Mouse (Mus musculus) urinary bladder, postnatal 10 days (tissue): ENCODE measurements around the gene Rinl.

Source experiments
- DNase-seq: peaks from one replicate; pipeline ENCODE4 v3.0.0; 2022; ENCODE audit warnings: low spot score

Rinl gene

DNA sequence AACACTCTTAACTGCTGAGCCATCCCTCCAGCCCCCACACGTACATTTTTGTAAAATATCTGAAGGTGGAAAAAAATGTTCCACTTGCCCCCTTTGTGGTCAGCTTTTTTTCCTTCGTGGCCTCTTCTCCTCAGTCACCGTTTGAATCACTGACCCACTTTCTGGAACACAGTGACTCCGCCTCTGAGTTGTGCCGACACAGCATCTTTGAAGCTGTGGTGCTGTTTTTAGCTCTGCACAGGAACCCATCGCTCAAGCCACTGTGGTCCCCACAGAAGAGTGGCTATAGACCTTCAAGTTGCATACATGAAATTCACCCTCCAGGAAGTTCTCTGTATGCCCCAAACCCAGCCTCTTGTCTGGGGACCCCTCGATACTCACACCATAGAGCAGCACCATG, 7.9 kb upstream of the Rinl start:
- no peak for DNase-seq

- no peak for DNase-seq
These were observed 7.5 kb upstream of the Rinl start for GRCm38 (mm10) chr7:28781261-28781663.

GRCm38 (mm10) chr7:28785161-28785560, 3.6 kb upstream of the Rinl start:
- no peak for DNase-seq

DNA sequence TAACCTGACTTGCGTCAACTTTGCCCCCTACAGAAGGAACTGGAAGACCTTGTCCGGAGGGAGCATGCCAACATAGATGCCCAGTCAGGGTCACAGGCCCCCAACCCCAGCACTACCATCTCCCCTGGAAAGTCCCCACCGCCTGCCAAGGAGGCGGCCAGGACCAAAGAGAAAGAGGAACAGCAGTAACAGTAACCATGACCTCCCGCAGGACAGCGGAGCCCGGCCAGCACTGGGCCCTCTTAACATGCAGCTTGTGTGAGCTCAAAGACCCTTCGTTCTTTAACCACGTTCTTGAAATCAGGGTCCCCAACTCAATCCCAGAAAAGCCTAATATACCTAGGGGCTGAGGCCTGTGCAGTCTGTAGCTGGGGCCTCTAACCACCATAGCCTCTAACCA, 885 bp upstream of the Rinl start:
- DNase-seq = no peak

DNA sequence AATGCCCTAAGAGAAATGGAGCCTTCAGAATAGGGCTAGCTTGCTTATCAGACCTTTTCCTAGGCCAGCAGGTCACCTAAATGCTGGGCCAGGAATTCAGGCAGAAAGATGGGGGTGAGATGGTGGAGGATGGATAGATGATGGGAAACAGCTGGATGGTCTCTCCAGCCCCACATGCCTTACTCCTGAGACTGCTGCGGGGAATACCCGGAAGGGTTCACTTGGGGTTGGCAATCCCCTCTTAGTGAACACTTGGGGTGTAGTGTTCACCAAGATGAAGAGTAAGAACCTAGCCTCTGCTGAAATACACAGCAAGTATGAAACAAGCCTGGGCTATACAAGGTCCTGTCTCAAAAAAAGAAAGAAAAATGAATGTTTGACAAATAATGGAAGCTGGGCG, 466 bp downstream of the Rinl start:
- DNase-seq = no peak

DNA sequence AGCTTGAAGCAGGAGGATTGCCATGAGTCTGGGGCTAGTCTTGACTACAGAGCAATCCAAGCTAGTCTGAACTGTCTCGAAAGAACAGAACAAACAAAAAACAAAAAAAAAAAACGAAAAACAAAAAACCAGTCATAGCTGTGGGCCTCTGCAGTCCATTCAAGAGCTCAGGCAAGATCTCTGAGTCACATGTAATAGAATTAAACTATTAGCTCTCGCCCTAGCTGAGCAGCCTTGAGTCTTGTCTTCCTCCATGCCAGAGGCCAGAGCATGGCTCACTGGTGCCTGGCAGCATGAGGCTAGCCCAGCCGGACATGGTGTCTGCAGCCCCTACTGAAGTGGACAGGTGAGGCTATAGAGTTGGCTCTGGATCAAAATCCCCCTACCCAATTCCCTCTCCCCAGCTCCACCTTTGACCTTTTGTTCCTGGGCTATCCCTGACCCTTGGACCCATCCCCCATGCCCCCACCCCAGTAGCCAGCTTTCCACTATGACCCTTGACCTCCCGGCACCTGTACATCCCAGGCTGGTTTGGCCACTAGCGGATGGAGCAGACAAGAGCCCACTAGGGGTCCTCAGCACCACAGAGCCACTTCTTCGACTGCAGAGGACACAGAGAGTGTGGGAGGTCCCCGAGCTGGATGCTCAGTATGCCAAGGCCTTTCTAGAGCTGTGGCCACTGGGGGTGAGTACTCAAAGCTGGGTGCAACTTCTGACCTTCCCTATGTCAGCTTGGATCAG, 1.5 kb downstream of the Rinl start:
- no peak for DNase-seq

DNA sequence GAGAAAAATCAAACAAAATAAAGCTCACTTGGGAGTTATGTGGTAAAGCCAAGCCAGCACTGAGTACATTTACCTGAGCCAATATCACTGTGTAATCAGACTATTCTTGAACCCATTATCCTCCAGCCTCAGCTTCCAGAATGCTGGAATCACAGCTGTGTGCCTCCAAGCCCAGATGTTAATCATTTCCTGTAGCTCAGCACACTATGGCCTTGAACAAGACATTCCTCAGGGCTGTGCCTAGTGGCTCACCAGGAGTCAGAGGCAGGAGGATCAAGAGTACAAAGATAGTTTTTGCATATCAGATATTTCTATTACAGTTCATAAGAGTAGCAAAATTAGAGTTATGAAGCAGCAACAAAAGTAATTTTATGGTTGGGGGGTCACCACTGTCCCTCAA, 2.9 kb downstream of the Rinl start:
- no peak for DNase-seq

DNA sequence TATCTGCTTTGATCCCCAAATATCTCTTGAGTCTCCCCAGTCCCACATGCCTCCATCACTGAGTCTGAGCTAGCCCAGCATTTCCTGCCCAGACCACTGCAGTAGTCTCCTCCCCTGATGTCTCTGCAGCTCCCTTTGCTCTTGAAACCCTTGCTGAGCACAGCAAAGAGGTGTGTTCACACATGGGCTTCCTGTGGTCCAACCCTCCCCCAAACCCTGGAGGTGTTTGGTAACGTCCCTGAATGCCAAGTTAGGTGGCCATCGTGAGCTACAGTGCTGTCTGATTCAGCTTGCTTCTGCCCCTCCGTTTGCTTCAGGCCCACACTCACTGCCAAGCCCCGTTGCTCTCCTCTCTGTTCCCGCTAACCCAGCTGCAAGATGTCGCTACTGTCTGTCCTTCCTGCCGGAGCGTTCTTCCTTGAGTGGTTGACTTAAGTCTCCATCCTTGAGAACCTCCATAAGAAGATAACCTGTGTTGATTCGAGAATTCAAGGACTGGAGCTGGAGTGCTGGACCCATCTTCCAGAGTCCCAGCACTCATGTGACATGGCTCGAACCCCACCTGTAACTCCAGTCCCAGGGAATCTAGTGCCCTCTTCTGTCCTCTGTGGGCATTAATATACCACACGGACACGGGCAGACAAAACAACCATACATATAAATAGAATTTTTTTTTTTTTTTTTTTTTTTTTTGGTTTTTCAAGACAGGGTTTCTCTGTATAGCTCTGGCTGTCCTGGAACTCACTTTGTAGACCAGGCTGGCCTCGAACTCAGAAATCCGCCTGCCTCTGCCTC, 3.8 kb downstream of the Rinl start:
- DNase-seq = no peak

DNA sequence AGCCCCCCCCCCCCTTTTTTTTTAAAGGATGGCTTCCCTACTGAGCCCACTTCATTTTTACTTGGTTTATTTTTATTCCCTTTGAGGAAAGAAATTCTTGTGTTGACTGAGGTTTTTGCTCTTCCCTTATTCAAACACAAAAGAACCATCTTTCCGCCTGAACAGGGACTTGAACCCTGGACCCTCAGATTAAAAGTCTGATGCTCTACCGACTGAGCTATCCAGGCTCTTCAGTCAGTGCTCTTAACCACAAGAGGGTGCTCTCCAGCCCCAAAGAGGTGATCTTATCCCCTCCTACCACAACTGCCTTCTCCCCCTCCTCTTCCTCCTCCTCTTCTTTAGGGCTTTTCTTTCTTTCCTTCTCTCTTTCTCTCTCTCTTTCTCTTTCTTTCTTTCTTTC, 5.1 kb downstream of the Rinl start:
- no peak for DNase-seq

GRCm38 (mm10) chr7:28794496-28794895, 5.7 kb downstream of the Rinl start:
- DNase-seq = no peak

DNA sequence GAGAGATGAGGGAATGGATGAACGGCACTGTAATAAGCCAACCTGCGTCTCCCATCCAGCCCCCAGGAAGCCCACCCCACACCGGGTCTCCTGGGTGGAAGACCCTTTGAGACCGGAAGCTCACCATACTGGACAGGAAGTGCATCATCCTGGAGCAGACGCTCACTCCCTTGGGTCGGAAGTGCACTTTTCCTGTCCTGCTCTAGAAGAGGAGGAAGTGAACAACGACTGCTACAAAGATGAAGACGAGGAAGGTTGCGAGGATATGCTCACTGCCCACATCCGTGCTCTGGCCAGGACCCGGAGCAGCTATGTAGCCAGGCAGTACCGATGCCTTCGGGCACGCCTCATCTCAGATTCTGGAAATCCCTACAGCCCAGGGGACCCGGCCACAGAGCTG, 7.1 kb downstream of the Rinl start:
- DNase-seq = no peak

DNA sequence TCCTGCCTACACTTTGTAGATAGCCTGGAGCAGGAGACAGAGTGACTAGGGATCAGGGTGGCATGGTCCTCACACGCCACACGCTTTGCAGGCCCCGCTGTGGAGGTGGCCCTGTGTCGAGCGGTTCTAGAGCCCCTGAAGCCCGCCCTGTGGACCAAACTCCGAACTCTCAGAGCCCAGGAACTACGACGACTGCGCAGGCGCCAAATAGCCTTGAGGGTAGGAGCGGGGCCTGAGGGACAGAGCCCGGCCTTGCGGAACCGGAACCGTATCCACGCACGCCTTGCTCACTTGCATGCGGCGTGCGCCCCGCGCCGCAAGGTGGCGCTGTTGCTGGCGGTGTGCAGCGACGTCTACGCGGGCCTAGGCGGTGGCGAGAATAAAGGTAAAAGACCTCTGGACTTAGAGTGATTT, 7.8 kb downstream of the Rinl start:
- DNase-seq = peak; percentile 56

GRCm38 (mm10) chr7:28799994-28800393, 11.2 kb downstream of the Rinl start:
- no peak for DNase-seq

- no peak for DNase-seq
These were observed 12.7 kb downstream of the Rinl start for GRCm38 (mm10) chr7:28801451-28801850.

DNA sequence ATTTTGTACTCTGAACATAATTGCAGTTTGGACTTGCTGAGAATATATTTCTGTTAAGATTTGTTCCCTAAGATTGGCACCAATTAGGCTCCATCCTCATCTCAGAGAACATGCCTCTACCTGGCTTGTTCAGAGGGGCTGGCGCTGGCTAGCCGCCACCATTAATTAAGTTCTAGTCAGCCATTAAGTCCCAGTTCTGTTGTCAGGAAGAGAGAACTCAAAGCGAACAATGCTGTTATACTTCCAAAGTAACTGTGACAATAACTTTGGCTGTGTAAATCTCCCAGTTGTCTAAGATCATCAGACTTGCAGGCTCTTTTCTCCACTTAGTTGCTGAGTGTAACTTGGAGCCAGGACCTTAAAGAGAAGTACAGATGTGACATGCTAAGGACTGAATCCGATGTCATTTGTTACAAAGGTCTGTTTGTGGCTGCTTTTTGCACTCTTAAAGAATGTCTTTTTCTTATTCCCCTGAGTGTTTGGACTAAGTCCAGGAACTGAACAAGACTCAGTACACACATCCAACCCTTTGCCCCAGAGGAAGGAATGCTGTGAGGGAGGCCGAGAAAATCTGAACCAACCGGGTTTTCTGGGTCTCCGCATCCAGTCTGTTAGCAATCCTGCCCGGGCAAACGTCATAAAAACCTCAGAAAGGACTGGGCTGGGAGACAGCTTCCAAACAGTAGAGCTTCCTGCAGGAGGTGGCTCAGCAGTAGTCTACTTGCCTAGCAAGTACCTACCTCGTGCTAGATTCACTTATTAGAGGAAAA, 13.3 kb downstream of the Rinl start:
- no peak for DNase-seq

GRCm38 (mm10) chr7:28802846-28803588, 14.2 kb downstream of the Rinl start:
- DNase-seq = no peak

DNA sequence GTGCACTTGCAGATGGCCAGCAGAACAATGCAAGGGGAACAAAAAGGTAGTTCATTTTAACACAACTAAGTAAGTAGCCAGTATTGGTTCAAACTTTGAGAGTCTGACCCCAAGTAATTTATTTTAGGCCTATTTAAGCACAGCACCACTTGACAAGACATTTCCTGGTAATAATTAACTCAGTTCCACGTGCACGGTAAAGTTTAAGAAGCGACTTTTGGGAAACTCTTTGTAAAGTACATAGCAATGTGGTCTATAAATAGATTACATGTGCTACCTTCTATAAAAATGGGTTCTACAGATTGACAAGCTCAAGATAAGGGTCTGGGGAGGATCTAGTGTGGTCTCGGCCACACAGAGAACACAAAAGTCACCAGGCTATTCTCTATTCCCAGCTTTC, 15.0 kb downstream of the Rinl start:
- DNase-seq = no peak

DNA sequence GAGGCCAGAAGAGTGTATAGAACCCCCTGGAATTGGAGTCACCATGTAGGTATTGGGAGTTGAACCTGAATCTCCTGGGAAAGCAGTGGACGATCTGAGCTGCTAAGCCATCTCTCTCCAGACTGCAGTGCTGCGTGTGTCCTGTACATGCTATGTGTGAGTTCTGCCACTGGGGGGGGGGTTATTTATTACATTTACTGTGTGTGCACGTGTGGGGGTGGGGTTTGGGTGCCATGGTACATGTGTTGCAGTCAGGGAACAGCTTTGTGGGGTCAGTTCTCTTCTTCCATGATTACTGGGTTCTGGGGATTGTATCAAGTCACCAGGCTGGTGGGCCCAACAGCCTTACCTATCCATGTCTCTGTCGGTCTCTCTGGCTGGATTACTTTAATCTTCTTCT, 18.1 kb downstream of the Rinl start:
- DNase-seq = no peak

DNA sequence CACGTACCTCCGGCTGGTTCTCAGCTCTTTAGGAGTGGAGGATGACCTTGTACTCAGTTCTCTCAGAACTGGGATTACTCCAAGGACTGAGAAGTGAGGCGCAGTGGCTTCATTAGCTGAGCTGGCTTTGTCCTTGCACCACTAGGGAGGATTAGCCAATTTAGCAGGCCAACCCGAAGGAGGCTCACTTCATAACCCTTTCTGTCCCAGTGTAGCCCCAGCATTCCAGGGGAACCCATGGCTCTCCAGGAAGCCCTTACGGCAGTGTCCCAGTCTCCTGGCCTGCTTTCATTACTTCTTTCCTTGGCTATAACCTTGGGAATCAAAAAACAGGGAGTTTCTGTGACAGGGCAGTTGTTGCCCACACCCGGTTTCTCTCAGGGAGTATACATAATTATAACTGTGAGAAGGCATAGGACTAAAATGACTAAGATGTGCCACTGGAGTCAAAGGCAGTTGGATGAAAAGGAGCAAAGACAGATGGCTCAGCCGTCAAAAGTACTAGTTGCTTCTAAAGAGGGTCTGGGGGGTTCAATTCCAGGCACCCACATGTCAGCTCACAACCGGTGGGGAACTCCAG, 19.0 kb downstream of the Rinl start:
- DNase-seq = no peak

DNA sequence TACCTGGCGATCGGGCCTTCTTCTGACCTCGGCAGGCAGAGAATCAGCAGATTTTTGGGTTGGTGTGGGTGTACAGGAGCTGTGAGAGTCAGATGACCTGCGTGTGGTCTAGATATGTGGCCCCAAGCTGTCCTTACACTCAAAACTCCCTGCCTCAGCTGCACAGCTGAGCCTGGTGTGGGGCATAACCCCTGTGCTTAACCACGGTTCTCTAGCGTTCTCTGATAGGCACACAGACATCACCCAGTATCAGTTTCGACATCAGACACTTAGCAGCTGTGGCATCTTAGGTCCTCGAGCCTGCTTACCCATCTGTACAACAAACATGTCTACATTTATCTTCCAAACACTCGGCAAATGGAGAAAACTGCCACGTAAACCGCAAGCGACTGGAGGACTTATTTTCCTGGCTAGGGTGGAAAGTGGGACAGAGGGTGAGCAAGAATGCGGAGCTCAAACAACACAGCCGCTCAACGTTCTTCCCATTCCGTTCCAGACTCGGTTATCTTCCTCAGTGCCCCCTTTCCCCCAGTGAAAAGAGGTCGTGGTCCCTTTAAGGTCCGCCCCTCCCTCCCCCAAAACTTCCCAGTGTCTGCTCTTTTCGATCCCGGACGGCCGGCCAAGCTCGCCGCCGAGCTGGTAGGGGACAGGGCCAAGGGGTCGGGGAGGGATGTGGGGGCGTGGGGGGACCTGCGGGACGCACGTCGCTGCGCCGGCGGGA, 19.6 kb downstream of the Rinl start, which contains the start of gene Hnrnpl:
TSS of gene Hnrnpl (plus strand) at position 321 of the 721 bp plus-strand sequence.
- no peak for DNase-seq

GRCm38 (mm10) chr7:28808957-28809393, 20.2 kb downstream of the Rinl start:
- DNase-seq = peak; percentile 88
